Mouse (Mus musculus) embryo, embryonic 10 days (tissue): Measurements from ENCODE around the gene Dnajb12.
"Not testable (repeated sequence)": the region's sequence is repeated elsewhere in the genome, so short reads cannot be mapped to it uniquely, and the experiment has no call there.

ENCODE experiments used
- DNase-seq: peaks from one replicate; pipeline ENCODE4 v3.0.0-alpha.2; 2015; ENCODE audit warnings: low spot score

The Dnajb12 gene

DNA sequence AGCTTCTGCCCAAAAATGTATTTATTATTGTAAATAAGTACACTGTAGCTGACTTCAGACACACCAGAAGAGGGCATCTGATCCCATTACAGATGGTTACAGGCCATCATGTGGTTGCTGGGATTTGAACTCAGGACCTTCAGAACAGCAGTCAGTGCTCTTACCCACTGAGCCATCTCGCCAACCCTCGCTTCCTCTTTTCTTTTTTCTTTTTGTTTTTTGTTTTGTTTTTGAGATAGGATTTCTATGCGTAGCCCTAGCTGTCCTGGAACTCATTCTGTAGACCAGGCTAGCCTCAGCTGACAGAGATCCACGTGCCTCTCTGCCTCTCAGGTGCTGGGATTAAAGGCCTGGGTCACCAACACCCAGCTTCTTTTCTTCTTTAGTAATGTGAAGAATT lies 6.7 kb upstream of the Dnajb12 start:
- not testable (repeated sequence) for DNase-seq

DNA sequence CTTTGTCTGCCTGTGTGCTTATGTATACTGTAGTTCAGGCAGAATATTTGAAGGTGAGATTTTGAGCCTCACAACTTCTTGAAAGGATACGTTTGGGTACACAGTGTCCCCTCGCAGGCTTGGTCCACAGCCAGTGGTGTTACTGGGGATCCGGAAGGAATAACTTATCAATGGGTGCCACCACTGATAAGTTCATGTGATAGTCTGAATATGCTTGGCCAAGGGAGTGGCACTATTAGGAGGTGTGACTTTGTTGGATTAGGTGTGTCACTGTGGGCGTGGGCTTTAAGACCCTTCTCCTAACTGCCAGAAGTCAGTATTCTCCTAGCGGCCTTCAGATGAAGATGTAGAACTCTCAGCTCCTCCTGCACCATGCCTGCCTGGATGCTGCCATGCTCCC lies 6.2 kb upstream of the Dnajb12 start:
- DNase-seq, result no peak

DNA sequence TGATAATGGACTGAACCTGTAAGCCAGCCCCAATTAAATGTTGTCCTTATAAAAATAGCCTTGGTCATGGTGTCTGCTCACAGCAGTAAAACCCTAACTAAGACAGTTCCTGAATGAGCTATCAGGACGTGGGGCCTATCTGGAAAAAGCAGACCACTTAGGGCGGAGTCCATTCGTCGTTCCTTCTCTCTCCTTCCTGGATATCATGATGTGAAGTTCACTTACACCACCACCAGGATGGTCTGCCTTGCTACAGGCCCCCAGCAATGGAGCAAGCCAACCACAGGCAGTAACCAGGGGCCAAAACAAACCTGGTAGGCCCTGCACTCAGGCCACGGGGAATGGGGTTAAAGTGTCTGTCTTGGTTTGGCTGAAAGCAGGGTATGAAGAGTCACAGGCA lies 5.7 kb upstream of the Dnajb12 start:
- DNase-seq, result no peak

DNA sequence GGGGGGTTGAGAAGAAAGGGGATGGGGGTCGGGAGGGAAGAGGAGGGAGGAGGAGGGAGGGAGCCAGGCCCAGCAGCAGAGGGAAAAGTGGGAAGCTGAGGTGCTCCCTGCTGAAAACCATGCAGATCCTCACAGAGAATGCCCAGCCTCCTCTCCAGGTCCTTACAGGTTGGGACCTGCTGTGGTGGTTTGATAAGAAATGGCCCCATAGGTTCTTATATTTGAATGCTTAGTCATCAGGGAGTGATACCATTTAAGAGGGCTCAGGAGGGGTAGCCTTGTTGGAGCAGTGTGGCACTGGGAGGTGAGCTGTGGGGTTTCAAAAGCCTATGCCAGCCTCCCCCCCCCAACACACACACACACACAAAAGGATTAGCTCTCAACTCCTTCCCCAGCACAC lies 4.0 kb upstream of the Dnajb12 start:
- DNase-seq, result no peak

DNA sequence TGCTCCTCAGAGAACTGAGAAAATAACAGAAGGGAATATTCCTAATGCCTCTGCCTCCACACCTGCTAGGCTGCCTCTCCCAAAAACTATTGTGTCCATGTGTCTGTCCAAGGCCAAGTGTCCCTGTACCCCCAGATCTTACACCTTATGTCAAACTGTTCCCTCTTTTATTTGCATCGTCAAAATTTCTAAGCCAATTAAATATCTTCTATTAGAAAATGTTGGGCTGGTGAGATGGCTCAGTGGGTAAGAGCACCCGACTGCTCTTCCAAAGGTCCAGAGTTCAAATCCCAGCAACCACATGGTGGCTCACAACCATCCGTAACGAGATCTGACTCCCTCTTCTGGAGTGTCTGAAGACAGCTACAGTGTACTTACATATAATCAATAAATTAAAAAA lies 2.7 kb upstream of the Dnajb12 start:
- not testable (repeated sequence) for DNase-seq

DNA sequence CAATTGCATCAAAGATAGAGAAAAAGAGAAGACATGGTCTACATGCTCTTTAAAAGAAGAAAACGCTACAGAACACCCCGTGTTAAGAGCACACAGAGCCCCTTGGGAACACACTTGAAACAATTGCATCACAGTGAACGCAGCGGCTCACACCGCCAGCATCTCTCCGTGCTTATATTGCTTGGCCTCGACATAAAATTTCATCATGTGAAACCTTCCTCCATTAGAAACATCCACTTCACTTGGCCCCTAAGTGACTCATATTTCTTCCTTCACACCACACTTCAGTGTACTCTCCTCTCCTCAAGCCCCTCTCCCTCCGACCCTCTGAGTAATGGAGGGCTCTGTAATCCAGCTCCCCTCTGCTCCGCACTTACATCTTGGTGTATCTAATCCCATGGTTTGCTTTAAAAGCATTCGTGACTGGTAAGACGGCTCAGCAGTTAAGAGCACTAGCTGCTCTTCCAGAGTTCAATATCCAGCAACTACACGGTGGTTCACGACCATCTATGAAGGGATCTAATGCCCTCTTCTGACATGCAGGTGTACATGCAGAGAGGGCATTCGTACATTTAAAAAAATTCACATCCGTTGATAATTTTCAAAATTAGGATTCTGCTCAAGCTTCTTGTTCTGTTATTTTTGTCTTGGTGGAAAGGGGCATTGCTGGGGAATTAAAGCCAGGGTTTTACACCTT lies 1.8 kb upstream of the Dnajb12 start:
- no peak for DNase-seq

DNA sequence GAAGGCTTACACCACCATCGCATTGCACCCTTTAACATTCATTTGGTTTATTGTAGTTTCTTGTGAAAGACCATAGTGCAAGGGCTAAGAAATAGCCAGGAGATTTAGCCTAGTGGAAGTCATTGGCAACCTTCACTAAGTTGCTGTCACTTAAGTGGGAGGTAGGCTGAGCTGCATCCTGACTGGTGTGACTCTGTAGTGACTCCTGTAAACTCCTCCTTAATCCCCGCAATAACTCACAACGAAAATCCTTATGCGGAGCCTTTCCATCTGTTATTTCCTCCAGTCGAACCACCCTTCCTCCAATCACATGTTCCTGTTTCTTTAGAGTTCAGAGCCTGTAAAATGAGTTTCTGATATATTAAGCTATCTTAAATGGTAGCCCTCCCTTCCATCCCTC lies 533 bp upstream of the Dnajb12 start:
- DNase-seq, result no peak

DNA sequence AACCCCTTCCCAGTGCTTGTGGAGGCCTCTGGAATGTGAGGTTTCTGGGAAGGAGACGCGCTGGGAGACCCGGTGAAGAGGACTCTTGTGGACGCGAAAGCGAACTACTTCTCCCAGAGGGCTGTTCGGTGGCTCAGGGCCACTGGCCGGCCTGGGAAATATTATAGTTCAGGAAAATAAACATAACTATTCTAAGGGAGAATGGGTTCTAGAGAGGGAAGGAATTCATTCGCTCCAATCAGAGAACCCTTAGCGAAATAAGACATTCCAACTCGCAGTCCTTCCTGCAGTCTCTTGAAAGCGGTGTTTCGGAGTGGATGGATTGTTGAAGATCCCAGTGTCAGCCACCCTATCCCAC lies 652 bp downstream of the Dnajb12 start:
- DNase-seq, result no peak

DNA sequence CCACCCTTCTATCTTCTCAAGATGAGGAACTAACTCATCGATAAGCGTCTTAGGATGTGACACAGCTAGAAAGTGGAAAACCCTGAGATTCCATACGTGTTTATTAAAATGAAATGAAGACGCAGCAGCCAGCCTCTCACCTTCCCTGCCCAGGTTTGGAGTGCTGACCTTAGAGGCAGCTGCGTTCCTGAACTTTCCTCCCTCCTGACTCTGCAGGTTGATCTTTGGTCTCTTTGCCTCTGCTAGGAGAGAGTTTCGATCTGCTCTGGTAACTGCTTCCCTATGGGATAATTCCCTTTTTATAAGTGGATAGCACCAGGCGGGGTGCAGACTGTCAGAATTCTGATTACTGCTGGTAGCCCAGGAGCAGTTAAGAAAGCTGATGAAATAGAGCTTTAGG lies 1.5 kb downstream of the Dnajb12 start:
- no peak for DNase-seq

DNA sequence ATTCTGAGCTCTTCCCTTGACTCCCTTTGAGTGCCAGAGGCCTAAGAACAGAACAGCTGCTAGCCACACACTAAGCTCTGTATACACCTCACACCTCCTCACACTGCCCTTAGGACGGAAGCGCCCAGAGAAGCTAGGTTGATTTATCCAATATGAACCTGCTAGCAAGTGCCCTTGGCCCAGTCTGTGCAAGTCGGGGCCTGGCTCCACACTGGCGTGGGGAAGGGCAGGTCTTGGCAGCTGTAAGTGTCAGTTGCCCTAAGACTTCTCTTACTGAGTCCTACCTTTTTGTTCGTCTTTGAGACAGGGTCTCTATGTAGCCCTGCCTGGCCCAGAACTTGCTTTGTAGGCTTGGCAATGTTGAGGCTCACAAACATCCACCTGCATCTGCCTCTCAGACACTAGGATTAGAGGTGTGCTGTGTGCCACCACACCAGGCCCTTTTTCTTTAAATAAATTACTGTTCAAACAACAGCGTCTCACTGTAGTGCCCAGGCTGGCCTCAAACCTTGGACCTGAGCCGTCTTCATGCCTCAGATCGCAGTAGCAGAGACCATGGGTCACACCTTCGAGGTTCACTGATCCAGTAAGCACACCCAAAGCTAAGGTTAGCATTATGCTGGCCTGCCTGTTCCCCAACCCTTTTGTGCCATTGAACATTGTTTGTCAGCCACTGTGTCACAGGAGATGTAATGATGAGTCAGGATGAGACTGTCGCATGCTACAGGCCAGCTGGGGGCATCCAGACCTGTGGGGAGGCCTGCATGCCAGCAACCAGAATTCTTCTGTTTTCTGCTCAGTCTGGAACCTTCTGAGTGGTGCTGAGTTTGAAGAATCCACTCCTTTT lies 5.2 kb downstream of the Dnajb12 start:
- no peak for DNase-seq

DNA sequence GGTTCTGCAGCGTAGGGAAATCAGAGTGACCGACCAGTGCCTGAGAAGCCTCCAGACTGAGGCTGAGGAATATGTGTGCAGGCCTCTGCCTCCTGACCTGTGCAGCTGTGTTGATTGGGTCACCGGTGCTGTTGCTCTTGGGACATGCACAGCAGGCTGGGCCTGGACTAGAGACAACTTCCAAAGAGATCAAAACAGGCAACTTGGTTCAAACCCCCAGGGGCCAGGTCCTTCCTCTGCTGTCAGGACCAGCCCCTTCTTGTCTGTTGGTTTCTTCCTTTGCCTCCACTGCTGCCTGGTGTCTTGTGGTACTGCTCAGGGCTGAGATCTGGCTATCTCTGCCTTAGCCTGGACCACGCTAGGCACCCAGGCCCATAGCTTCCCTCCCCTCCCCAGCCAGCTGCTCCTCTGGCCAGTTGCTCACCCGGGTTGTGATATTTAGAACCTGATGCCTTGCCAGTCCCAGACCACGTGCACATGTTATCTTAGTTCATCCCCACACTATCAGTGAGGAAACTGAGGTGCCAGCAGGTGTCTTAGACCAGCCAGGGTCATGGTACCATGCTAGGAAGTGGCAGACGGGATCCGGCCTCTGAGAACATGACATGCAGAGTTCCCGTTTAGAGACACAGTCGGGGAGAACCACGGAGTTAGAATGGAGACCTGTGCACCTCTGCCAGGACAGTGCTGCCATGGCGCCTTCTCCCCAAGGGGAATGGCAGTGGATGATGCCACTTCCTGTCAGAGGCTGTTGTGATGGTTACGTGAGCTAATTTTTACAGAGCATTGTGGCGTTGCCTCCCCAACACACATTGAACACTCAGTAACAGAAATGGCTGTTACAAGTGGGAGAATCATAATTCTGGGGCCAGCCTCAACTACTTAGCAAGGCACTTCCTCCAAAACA lies 6.1 kb downstream of the Dnajb12 start:
- no peak for DNase-seq

DNA sequence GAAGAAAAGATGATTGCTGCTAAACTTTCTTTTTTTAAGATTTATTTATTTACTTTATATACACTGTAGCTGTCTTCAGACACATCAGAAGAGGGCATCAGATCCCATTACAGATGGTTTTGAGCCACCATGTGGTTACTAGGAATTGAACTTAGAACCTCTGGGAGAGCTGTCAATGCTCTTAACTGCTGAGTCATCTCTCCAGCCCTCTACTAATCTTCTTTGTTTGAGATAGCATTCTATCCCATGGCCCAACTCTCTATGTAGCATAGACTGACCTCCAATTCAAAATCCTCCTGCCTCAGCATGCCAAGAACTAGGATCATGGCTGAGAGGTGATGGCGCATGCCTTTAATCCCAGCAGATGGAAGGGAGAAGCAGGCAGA lies 6.7 kb downstream of the Dnajb12 start:
- no peak for DNase-seq

DNA sequence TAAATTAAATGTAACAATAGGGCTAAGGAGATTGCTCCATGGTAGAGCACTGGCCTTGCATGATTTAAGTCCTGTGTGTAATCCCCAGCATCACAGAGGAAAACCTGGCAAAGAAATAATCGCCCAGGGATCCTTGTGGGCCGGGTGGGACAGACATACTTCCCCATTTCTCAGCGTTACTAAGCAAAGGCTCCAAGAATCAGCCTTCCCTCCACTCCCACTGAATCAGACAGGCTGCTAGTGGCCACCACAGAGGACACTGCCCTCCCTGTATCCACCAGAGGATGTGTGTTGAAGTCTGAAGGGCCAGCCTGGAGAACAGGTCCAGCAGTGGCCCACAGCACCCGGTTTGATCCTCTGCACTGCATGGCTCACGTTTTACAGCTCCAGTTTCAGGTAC lies 8.1 kb downstream of the Dnajb12 start:
- no peak for DNase-seq

DNA sequence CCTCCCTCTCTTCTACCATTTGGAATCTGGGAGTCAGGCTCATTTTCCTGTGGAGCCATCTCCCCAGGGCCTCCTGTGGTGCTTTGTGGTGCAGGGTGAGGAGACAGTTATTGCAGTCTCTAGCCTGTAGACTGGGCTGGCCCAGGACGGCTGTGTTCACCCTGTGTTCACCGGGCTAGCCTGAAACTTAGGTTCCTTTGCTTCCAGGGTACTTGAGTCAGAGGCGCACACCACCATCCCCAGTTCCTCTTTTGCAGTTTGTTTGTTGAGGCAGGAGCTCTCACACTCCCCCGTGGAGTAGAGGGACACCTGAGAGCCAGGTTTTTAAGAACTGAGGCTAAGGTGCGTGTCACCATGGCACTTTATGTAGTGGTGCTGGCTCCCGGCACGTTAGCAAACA lies 10.0 kb downstream of the Dnajb12 start:
- DNase-seq, result no peak

DNA sequence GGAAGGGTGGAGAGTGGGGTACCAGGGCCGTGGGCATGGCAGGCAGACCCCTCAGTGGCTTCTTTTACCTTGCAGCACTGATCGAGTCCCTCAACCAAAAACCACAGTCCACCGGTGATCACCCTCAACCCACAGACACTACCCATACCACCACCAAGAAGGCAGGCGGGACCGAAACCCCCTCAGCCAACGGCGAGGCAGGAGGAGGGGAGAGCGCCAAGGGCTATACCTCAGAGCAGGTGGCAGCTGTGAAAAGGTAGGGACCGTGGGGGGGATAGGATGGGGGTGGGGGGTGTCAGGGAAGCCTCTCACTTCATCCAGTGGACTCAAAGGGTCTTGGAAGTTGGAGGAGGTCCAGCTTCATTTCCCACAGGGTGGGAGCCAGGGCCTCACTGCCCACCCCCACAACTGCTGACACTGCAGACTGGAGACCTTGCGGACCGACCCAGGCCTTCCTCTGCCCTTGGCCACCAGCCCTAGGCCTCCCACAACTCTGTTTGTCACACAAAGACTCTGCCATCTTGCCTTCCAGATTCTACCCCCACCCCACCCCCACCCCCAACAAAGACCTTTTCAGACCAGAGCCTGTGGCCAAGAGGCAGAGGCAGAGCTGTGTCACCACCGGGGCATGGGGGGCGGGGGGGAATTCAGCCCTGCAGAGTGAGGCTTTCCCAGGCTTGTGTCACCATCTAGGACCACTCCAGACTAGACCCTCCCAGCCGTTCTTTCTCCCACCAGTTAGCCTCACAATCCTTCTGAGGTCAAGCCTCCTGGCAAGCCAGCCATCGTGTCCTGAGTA lies 10.8 kb downstream of the Dnajb12 start:
- DNase-seq, result no peak

DNA sequence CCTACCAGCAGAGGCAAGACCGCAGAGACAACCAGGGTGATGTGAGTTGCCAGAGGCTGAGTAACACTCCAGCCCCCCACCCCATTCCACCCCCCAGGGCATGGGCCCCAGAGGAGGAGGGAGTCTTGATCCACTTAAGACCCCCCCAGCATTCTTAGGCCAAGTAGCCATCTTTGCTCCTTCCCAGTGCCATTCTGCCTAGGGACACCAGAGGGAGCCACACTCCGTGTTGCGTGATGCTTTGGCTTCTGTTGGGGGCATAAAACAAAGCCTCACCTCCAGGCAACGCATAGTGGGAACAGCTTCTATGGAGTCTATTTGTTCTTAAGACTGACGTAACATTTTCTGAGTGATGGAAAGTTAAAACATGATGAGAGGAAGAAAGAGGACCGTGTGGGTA lies 13.6 kb downstream of the Dnajb12 start:
- peak; percentile 87 for DNase-seq

DNA sequence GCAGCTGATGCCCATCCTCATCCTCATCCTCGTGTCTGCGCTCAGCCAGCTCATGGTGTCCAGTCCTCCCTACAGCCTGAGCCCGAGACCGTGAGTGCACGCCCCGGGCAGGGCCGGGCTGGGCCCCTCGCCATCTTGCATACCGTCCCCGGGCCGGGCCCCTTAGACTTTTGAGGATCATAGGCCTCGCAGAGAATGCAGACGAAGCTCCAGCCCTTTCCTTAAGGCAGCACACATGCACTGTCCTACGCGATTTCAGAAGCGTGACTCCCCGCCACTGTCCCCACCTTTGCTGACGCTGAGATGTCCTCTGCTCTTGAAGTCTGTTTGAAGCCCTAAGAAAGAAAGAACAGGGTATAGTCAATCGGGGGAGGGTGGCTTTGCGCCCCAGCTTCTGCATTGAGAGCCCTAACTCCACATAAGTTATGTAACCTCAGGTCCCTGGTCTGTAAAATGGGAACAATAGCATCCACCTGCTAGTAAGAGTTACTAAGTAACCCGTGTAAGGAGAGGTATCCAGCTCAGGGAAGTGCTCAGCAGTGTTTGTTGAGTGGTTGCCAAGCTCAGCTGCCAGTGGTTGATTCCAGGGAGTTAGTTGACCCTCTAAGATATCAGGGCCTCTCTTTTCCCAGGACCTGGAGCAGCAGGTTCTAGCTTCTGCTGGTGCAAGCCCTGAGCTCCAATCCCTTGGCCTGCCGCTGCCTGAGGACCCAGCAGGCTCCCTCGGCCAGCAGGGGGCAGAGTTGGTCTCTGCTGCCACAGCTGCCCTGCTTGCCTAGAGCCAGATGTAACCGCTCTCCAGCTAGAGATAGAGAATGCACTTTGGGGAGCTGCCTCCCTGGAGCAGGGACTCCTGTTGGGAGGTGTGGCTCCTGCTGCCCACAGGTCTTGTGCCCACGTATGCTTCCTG lies 15.2 kb downstream of the Dnajb12 start:
- DNase-seq, result peak; percentile 91

DNA sequence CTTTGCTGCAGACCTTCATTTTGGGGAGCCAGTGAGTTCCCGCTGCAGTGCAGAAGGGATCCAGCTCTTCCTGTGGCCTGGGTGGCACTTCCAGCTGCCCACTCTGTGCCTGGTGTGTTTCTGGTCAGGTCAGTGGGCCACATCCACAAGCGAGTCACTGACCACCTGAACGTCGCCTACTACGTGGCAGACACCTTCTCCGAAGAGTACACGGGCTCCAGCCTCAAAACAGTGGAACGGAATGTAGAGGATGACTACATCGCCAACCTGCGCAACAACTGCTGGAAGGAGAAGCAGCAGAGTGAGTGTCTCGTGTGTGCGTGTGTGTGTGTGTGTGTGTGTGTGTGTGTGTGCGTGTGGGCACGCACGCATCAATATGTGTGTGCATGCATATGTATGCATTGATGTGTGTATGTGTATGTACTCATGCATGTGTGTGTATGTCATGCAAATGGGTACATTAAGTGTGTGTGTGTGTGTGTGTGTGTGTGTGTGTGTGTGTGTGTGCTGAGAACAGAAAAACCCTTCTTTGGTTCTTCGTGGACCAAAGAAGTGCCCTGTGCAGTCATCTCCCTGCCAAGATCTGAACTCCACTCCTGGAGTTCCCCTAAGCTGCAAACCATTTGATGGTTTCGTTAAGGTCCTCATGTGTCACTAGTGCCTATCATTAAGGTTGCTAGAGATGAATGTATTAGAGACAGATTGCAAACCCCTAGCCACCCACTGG lies 16.3 kb downstream of the Dnajb12 start:
- DNase-seq, result no peak

DNA sequence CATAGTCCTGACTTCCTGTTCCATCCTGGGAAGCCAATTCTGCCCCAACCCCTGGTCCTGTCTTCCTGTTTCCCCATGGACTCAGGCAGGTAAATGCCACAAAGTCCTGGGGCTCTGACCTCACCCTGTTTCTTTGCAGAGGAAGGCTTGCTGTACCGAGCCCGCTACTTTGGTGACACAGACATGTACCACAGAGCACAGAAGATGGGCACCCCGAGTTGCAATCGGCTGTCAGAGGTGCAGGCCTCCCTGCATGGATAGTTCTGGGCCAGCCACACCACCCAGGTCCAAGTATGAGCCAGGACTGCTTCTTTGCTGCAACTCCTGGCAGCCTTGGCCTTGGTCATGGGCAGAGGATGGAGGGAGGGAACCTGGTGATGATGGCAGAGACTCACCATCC lies 16.9 kb downstream of the Dnajb12 start:
- no peak for DNase-seq

DNA sequence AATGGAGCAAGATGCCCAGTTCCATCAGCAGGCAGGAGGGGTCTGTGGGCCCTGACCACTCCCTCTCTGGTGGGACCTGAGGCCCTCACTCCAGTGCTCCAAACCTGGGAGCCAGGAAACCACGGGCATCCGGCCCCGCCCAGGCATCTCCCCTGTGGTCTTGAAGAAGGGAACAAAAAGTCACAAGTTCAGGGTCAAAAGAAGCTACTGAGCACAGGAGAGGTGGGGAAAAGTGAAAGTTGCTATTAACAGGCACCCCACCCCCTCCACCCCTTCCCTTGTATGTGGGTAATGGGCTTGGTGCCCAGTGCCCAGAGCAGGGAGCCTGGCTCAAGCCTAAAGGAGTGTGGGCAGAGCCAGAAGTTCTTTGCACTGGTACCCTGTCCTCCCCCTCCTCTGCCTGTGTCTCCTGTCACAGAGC lies 17.6 kb downstream of the Dnajb12 start:
- DNase-seq, result no peak
